Mouse (Mus musculus) embryonic facial prominence, embryonic 11.5 days (tissue): ENCODE data around the gene Gbx2. TPM values are rescaled to one million over a fixed set of nuclear protein-coding genes. Genes with fewer than 3 reads are reported as not detected.

Experiments used
- ATAC-seq: fragments of 200-750 bp; cut with Nextera tagmentation; replicated peaks from 2 replicates; pipeline ENCODE4 v1.8.0; 2017; ENCODE audit warnings: low read depth; ENCODE audit not compliant: insufficient number of reproducible peaks, low FRiP score, low TSS enrichment
- DNase-seq: peaks from one replicate; pipeline ENCODE4 v3.0.0-alpha.2; 2015; ENCODE audit warnings: low spot score
- H3K27ac ChIP-seq: fragments of 300-500 bp; sonication (generic); replicated peaks from 2 replicates; pipeline ENCODE4 v1.5.1; 2014; ENCODE audit warnings: mild to moderate bottlenecking, low read depth, low read length, control low read depth
- H3K27me3 ChIP-seq: fragments of 300-500 bp; sonication (generic); 2 replicates; pipeline ENCODE4 v1.6.1; 2014; ENCODE audit warnings: mild to moderate bottlenecking, low read length, moderate library complexity, mixed read lengths; ENCODE audit not compliant: control insufficient read depth, insufficient read depth
- H3K36me3 ChIP-seq: fragments of 300-500 bp; sonication (generic); replicated peaks from 2 replicates; pipeline ENCODE4 v1.6.1; 2014; ENCODE audit warnings: low read depth, mild to moderate bottlenecking, low read length, moderate library complexity, mixed read lengths; ENCODE audit not compliant: control insufficient read depth, insufficient read depth
- H3K4me1 ChIP-seq: fragments of 300-500 bp; sonication (generic); 2 replicates; pipeline ENCODE4 v1.6.1; 2014; ENCODE audit warnings: low read length, mixed read lengths; ENCODE audit not compliant: control insufficient read depth, insufficient read depth
- H3K4me2 ChIP-seq: fragments of 300-500 bp; sonication (generic); 2 replicates; pipeline ENCODE4 v1.6.1; 2014; ENCODE audit warnings: low read depth, mild to moderate bottlenecking, control low read depth, low read length, moderate library complexity
- H3K4me3 ChIP-seq: fragments of 300-500 bp; sonication (generic); 2 replicates; pipeline ENCODE4 v1.5.1; 2014; ENCODE audit warnings: low read depth, low read length, control low read depth
- H3K9ac ChIP-seq: fragments of 300-500 bp; sonication (generic); replicated peaks from 2 replicates; pipeline ENCODE4 v1.6.1; 2014; ENCODE audit warnings: mild to moderate bottlenecking, control low read depth, low read length
- H3K9me3 ChIP-seq: fragments of 300-500 bp; sonication (generic); replicated peaks from 2 replicates; pipeline ENCODE4 v1.6.1; 2016; ENCODE audit warnings: mild to moderate bottlenecking, low read length, inconsistent platforms, mixed read lengths; ENCODE audit not compliant: control insufficient read depth
- WGBS: fragments of 180-500 bp; shearing (Covaris S2); extraction: QIAGEN DNeasy Blood & Tissue Kit; methylation state at CpG from one replicate; pipeline ENCODE4 v1.1.7; 2014; 5-methylcytosine and 5-hydroxymethylcytosine counted together
- polyA plus RNA-seq: library from polyadenylated mRNA; unstranded; fragments of >200 nt; fragmentation: Nextera tagmentation; extraction: Ambion mirVana; gene quantifications from 2 replicates; pipeline ENCODE4 v1.2.1, GENCODE M21; 2014

Gene Gbx2
- polyA plus RNA-seq, 1 experiment from 2014 or later: 7.2 TPM

- no peak overlapping the region for H3K9ac ChIP-seq
- DNase-seq (no peak), ATAC-seq (no peak)
- H3K4me1 ChIP-seq: no peaks in the 10 kb centered on the region
- no peaks in the 10 kb centered on the region for H3K27me3 ChIP-seq
- no peaks in the 10 kb centered on the region for H3K36me3 ChIP-seq
- 75% methylated on average over 4 of the region's 4 CpGs for WGBS
- H3K4me3 ChIP-seq: no peak overlapping the region
- H3K4me2 ChIP-seq: no peak overlapping the region
- no peak overlapping the region for H3K27ac ChIP-seq
- no peaks in the 10 kb centered on the region for H3K9me3 ChIP-seq
Measured at GRCm38 (mm10) chr1:89913611-89914010, 17.4 kb downstream of the Gbx2 start.

GRCm38 (mm10) chr1:89912392-89912791, 18.6 kb downstream of the Gbx2 start:
- Histone ChIP-seq H3K9ac (no peak overlapping the region), H3K36me3 (no peaks in the 10 kb centered on the region), H3K4me2 (no peak overlapping the region), H3K9me3 (no peaks in the 10 kb centered on the region), H3K4me3 (no peak overlapping the region), H3K27ac (no peak overlapping the region), H3K4me1 (no peaks in the 10 kb centered on the region), H3K27me3 (no peaks in the 10 kb centered on the region)
- ATAC-seq (no peak), DNase-seq (no peak)
- 62% methylated on average over 5 of the region's 5 CpGs for WGBS

- 87% methylated on average over 8 of the region's 8 CpGs for WGBS
- no peak for DNase-seq
- H3K9me3 ChIP-seq: no peaks in the 10 kb centered on the region
- H3K36me3 ChIP-seq: no peaks in the 10 kb centered on the region
- H3K27me3 ChIP-seq: no peaks in the 10 kb centered on the region
- H3K9ac ChIP-seq: no peak overlapping the region
- H3K4me2 ChIP-seq: no peak overlapping the region
- no peak for ATAC-seq
- H3K4me3 ChIP-seq: no peak overlapping the region
- no peak overlapping the region for H3K27ac ChIP-seq
- no peaks in the 10 kb centered on the region for H3K4me1 ChIP-seq
Measured at GRCm38 (mm10) chr1:89909796-89910195, 21.2 kb downstream of the Gbx2 start.

- Histone ChIP-seq H3K4me1 (no peaks in the 10 kb centered on the region), H3K9me3 (no peaks in the 10 kb centered on the region), H3K27ac (no peak overlapping the region), H3K36me3 (no peaks in the 10 kb centered on the region), H3K4me2 (no peak overlapping the region), H3K9ac (no peak overlapping the region), H3K4me3 (no peak overlapping the region), H3K27me3 (no peaks in the 10 kb centered on the region)
- no peak for ATAC-seq
- WGBS: 80% methylated on average over 1 of the region's 1 CpGs
- DNase-seq: no peak
Measured at GRCm38 (mm10) chr1:89902641-89903040, 28.3 kb downstream of the Gbx2 start.

GRCm38 (mm10) chr1:89902236-89902635, 28.7 kb downstream of the Gbx2 start:
- H3K36me3 ChIP-seq: no peaks in the 10 kb centered on the region
- H3K9ac ChIP-seq: no peak overlapping the region
- H3K4me2 ChIP-seq: no peak overlapping the region
- WGBS: 92% methylated on average over 2 of the region's 2 CpGs
- H3K4me1 ChIP-seq: no peaks in the 10 kb centered on the region
- H3K27me3 ChIP-seq: no peaks in the 10 kb centered on the region
- DNase-seq (no peak), ATAC-seq (no peak)
- H3K27ac ChIP-seq: no peak overlapping the region
- H3K9me3 ChIP-seq: no peaks in the 10 kb centered on the region
- no peak overlapping the region for H3K4me3 ChIP-seq

GRCm38 (mm10) chr1:89901381-89901780, 29.6 kb downstream of the Gbx2 start:
- no peak overlapping the region for H3K9ac ChIP-seq
- ATAC-seq (no peak), DNase-seq (no peak)
- no peaks in the 10 kb centered on the region for H3K4me1 ChIP-seq
- H3K36me3 ChIP-seq: no peaks in the 10 kb centered on the region
- no peaks in the 10 kb centered on the region for H3K9me3 ChIP-seq
- no peak overlapping the region for H3K4me3 ChIP-seq
- no peaks in the 10 kb centered on the region for H3K27me3 ChIP-seq
- H3K4me2 ChIP-seq: no peak overlapping the region
- 84% methylated on average over 4 of the region's 4 CpGs for WGBS
- H3K27ac ChIP-seq: no peak overlapping the region

- Histone ChIP-seq H3K4me1 (no peaks in the 10 kb centered on the region), H3K27me3 (no peaks in the 10 kb centered on the region), H3K9me3 (no peaks in the 10 kb centered on the region), H3K9ac (no peak overlapping the region), H3K4me2 (no peak overlapping the region), H3K4me3 (no peak overlapping the region), H3K27ac (no peak overlapping the region), H3K36me3 (no peaks in the 10 kb centered on the region)
- ATAC-seq: no peak
- DNase-seq: no peak
- WGBS: 82% methylated on average over 11 of the region's 11 CpGs
Measured at GRCm38 (mm10) chr1:89899761-89900445, 31.1 kb downstream of the Gbx2 start.

GRCm38 (mm10) chr1:89899036-89899435, 31.9 kb downstream of the Gbx2 start:
- H3K36me3 ChIP-seq: no peaks in the 10 kb centered on the region

More at GRCm38 (mm10) chr1:89899036-89899435, 31.9 kb downstream of the Gbx2 start:
- Histone ChIP-seq H3K4me2 (no peak overlapping the region), H3K9me3 (no peaks in the 10 kb centered on the region), H3K4me1 (no peaks in the 10 kb centered on the region), H3K4me3 (no peak overlapping the region), H3K9ac (no peak overlapping the region), H3K27me3 (no peaks in the 10 kb centered on the region), H3K27ac (no peak overlapping the region)
- ATAC-seq: no peak
- WGBS: 80% methylated on average over 2 of the region's 2 CpGs
- DNase-seq: no peak
